Mouse (Mus musculus): ENCODE measurements around the gene Syndig1. TPM values are rescaled to one million over a fixed set of nuclear protein-coding genes. Genes with fewer than 3 reads are reported as not detected.

Syndig1 gene
- polyA plus RNA-seq, 2 experiments = 0.10 to 0.63 TPM

DNA sequence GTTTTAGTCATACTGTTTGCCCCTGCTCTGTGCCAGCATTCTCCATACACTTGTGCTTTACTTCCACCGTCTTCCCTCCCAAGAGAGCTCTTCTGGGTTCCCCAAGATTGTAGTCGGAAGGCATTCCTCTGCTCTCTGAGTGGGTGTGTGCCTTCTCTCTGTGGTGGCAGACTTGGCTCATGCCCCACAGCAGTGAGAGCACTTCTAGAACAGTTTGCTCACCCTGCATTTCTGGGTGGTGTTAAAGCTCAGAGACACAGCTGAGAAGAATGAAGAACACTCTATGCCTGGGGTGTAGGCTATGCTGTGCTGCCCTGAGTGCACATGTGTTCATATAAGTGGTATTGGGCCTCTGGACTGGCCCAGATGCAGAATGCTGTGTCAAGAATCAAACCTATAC lies 15.6 kb downstream of the Syndig1 start:
- Histone ChIP-seq H3K27me3 (ENCODE audit: control insufficient read depth, insufficient read depth, low read length) (no peaks in the 10 kb centered on the region), H3K27ac (no peak overlapping the region), H3K9me3 (ENCODE audit: control insufficient read depth, low read length) (no peaks in the 10 kb centered on the region), H3K4me3 (ENCODE audit: insufficient read depth in 1 of 2, low read depth in 2 of 2, low read length in 2 of 2) (no peak overlapping the region), H3K4me1 (replicated peaks; ENCODE audit: control insufficient read depth in 2 of 2, insufficient read depth in 2 of 2, low read length in 1 of 2) (no peaks in the 10 kb centered on the region), H3K36me3 (replicated peaks; ENCODE audit: control insufficient read depth, insufficient read depth, low read depth) (no peaks in the 10 kb centered on the region), H3K9ac (replicated peaks) (no peak overlapping the region), H3K4me2 (ENCODE audit: low read depth) (no peak overlapping the region)
- WGBS (ENCODE audit: insufficient replicate concordance) = 49% methylated on average over 2 of the region's 2 CpGs
- TF ChIP-seq CTCF (IDR thresholded peaks at IDR 0.05; ENCODE audit: low read depth) (no peak), EP300 (IDR thresholded peaks at IDR 0.05; ENCODE audit: low read depth) (no peak)
- DNase-seq (ENCODE audit: low read depth in 3 of 3, low spot score in 3 of 3) = no peak
- no peak for ATAC-seq (ENCODE audit: insufficient read depth)

- Histone ChIP-seq H3K27ac (no peak overlapping the region), H3K4me2 (ENCODE audit: low read depth) (no peak overlapping the region), H3K27me3 (ENCODE audit: control insufficient read depth, insufficient read depth, low read length) (no peaks in the 10 kb centered on the region), H3K36me3 (replicated peaks; ENCODE audit: control insufficient read depth, insufficient read depth, low read depth) (no peaks in the 10 kb centered on the region), H3K4me1 (replicated peaks; ENCODE audit: control insufficient read depth in 2 of 2, insufficient read depth in 2 of 2, low read length in 1 of 2) (no peaks in the 10 kb centered on the region), H3K9me3 (ENCODE audit: control insufficient read depth, low read length) (no peaks in the 10 kb centered on the region), H3K4me3 (ENCODE audit: insufficient read depth in 1 of 2, low read depth in 2 of 2, low read length in 2 of 2) (no peak overlapping the region), H3K9ac (replicated peaks) (no peak overlapping the region)
- 31% methylated on average over 4 of the region's 4 CpGs for WGBS (ENCODE audit: insufficient replicate concordance)
- TF ChIP-seq EP300 (IDR thresholded peaks at IDR 0.05; ENCODE audit: low read depth) (no peak), CTCF (IDR thresholded peaks at IDR 0.05; ENCODE audit: low read depth) (no peak)
- ATAC-seq (ENCODE audit: insufficient read depth) (no peak), DNase-seq (ENCODE audit: low read depth in 3 of 3, low spot score in 3 of 3) (no peak)
Measured at GRCm38 (mm10) chr2:149848778-149849177, 19.8 kb downstream of the Syndig1 start.

DNA sequence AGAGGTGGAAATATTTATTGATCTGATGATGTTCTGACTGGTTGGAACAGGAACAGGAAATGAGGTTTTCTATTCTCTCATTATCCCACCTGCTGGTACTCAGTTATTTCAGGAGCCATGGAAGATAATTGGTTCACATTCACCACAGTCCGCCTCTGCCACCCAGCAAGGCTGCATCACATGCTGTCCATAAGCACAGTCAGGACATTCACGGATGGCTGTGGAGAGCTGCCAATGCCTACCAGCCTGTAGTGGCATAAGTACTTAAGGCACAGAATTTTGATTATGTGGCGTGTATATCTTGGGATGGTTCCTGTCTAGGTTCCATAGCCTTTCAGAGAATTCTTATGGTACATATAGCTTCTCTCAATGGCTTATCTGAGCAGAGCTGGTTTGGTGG lies 32.0 kb downstream of the Syndig1 start:
- no peak overlapping the region for H3K27ac ChIP-seq
- no peak for TF ChIP-seq CTCF (IDR thresholded peaks at IDR 0.05; ENCODE audit: low read depth)
- TF ChIP-seq EP300 (IDR thresholded peaks at IDR 0.05; ENCODE audit: low read depth) = no peak
- H3K36me3 ChIP-seq (replicated peaks; ENCODE audit: control insufficient read depth, insufficient read depth, low read depth) = no peaks in the 10 kb centered on the region
- no peaks in the 10 kb centered on the region for H3K9me3 ChIP-seq (ENCODE audit: control insufficient read depth, low read length)
- no peak overlapping the region for H3K4me3 ChIP-seq (ENCODE audit: insufficient read depth in 1 of 2, low read depth in 2 of 2, low read length in 2 of 2)
- H3K4me2 ChIP-seq (ENCODE audit: low read depth) = no peak overlapping the region
- ATAC-seq (ENCODE audit: insufficient read depth) = no peak
- H3K27me3 ChIP-seq (ENCODE audit: control insufficient read depth, insufficient read depth, low read length) = no peaks in the 10 kb centered on the region
- no peak for DNase-seq (ENCODE audit: low read depth in 3 of 3, low spot score in 3 of 3)
- no peak overlapping the region for H3K9ac ChIP-seq (replicated peaks)
- WGBS (ENCODE audit: insufficient replicate concordance) = 68% methylated on average over 3 of the region's 3 CpGs
- no peaks in the 10 kb centered on the region for H3K4me1 ChIP-seq (replicated peaks; ENCODE audit: control insufficient read depth in 2 of 2, insufficient read depth in 2 of 2, low read length in 1 of 2)

DNA sequence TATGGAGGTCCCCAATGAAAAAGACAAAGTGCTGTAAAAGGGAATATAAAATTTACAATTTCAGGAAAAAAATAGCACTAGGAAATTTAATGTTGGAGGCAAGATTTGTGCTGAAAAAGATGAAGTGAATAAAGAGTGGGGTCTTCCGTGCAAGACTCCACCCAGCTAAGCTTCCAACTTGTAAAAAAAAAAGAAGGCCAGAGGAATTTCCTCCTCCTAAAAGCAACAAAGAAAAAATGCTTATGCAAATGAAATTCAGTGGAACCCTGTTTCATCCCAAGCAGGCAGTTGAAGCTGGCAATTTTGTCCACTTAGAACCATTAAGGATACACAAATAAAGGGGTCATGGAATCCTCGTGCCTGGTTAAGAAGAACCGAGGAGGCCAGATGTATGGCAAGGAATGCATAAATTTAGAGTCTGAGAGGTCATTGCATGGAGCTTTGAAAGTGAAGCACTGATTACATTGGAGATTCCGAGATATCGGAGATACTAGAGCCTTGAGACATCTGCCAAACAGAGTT lies 37.0 kb downstream of the Syndig1 start:
- H3K4me3 ChIP-seq (ENCODE audit: insufficient read depth in 1 of 2, low read depth in 2 of 2, low read length in 2 of 2) = no peak overlapping the region
- 59% methylated on average over 5 of the region's 5 CpGs for WGBS (ENCODE audit: insufficient replicate concordance)
- no peak overlapping the region for H3K4me2 ChIP-seq (ENCODE audit: low read depth)
- H3K27ac ChIP-seq = no peak overlapping the region
- no peak overlapping the region for H3K9ac ChIP-seq (replicated peaks)
- DNase-seq (ENCODE audit: low read depth in 3 of 3, low spot score in 3 of 3) (no peak), ATAC-seq (ENCODE audit: insufficient read depth) (no peak)
- TF ChIP-seq CTCF (IDR thresholded peaks at IDR 0.05; ENCODE audit: low read depth) (no peak), EP300 (IDR thresholded peaks at IDR 0.05; ENCODE audit: low read depth) (no peak)
- no peaks in the 10 kb centered on the region for H3K9me3 ChIP-seq (ENCODE audit: control insufficient read depth, low read length)
- no peaks in the 10 kb centered on the region for H3K27me3 ChIP-seq (ENCODE audit: control insufficient read depth, insufficient read depth, low read length)
- no peaks in the 10 kb centered on the region for H3K36me3 ChIP-seq (replicated peaks; ENCODE audit: control insufficient read depth, insufficient read depth, low read depth)
- H3K4me1 ChIP-seq (replicated peaks; ENCODE audit: control insufficient read depth in 2 of 2, insufficient read depth in 2 of 2, low read length in 1 of 2) = no peaks in the 10 kb centered on the region

DNA sequence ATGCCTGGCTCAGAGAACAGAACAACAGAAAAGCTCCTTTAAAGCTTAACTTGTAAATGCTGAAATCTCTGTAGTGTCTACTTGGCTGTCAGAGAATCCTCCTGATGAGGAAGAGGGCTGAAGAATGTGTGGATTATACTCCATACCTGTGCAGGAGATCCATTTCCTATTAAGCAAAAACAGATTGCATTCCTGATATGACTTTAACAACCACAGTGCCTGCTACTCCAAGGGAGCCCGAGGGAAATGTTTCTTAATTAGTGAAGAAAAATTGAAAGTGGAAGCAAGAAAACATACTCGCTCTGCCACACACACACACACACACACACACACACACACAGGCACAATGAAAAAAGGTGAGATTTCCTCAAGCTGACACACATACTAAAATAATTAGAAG lies 41.5 kb downstream of the Syndig1 start:
- Histone ChIP-seq H3K4me3 (ENCODE audit: insufficient read depth in 1 of 2, low read depth in 2 of 2, low read length in 2 of 2) (no peak overlapping the region), H3K27me3 (ENCODE audit: control insufficient read depth, insufficient read depth, low read length) (no peaks in the 10 kb centered on the region), H3K27ac (no peak overlapping the region), H3K4me2 (ENCODE audit: low read depth) (no peak overlapping the region), H3K4me1 (replicated peaks; ENCODE audit: control insufficient read depth in 2 of 2, insufficient read depth in 2 of 2, low read length in 1 of 2) (no peaks in the 10 kb centered on the region), H3K36me3 (replicated peaks; ENCODE audit: control insufficient read depth, insufficient read depth, low read depth) (no peaks in the 10 kb centered on the region), H3K9me3 (ENCODE audit: control insufficient read depth, low read length) (no peaks in the 10 kb centered on the region), H3K9ac (replicated peaks) (no peak overlapping the region)
- ATAC-seq (ENCODE audit: insufficient read depth) (no peak), DNase-seq (ENCODE audit: low read depth in 3 of 3, low spot score in 3 of 3) (no peak)
- no peak for TF ChIP-seq EP300 (IDR thresholded peaks at IDR 0.05; ENCODE audit: low read depth)
- TF ChIP-seq CTCF (IDR thresholded peaks at IDR 0.05; ENCODE audit: low read depth) = no peak
- 47% methylated on average over 2 of the region's 2 CpGs for WGBS (ENCODE audit: insufficient replicate concordance)
